Mouse (Mus musculus) forebrain, embryonic 16.5 days (tissue): ENCODE measurements at regions not wholly inside any gene's neighbourhood (a gene's known extent, or its start where the extent isn't known, plus 50 kb on each side); places are given as distances from the start of the nearest gene placed in this dataset.
"Not testable (repeated sequence)": the region's sequence is repeated elsewhere in the genome, so short reads cannot be mapped to it uniquely, and the experiment has no call there.

Source experiments
- ATAC-seq: fragments of 200-750 bp; cut with Nextera tagmentation; 2 replicates; pipeline ENCODE4 v1.8.0; 2017; ENCODE audit warnings: mild to moderate bottlenecking, moderate library complexity
- H3K27ac ChIP-seq: fragments of 300-500 bp; sonication (generic); 2 replicates; pipeline ENCODE4 v1.5.1; 2014; ENCODE audit warnings: low read length, control low read depth
- H3K27me3 ChIP-seq: fragments of 300-500 bp; sonication (generic); replicated peaks from 2 replicates; pipeline ENCODE4 v1.6.1; 2014; ENCODE audit warnings: low read length; ENCODE audit not compliant: control insufficient read depth, insufficient read depth
- H3K36me3 ChIP-seq: fragments of 300-500 bp; sonication (generic); 2 replicates; pipeline ENCODE4 v1.6.1; 2014; ENCODE audit not compliant: control insufficient read depth, insufficient read depth
- H3K4me1 ChIP-seq: fragments of 300-500 bp; sonication (generic); replicated peaks from 2 replicates; pipeline ENCODE4 v1.6.1; 2014; ENCODE audit warnings: low read length; ENCODE audit not compliant: control insufficient read depth, insufficient read depth
- H3K4me2 ChIP-seq: fragments of 300-500 bp; sonication (generic); 2 replicates; pipeline ENCODE4 v1.6.1; 2014; ENCODE audit warnings: mild to moderate bottlenecking, low read length, control low read depth
- H3K4me3 ChIP-seq: fragments of 300-500 bp; sonication (generic); replicated peaks from 2 replicates; pipeline ENCODE4 v1.5.1; 2014; ENCODE audit warnings: mild to moderate bottlenecking, low read length, control low read depth
- H3K9ac ChIP-seq: fragments of 300-500 bp; sonication (generic); replicated peaks from 2 replicates; pipeline ENCODE4 v1.6.1; 2014; ENCODE audit warnings: low read depth, low read length, control low read depth
- H3K9me3 ChIP-seq: fragments of 300-500 bp; sonication (generic); 2 replicates; pipeline ENCODE4 v1.6.1; 2016; ENCODE audit warnings: low read length; ENCODE audit not compliant: control insufficient read depth
- WGBS: fragments of 180-500 bp; shearing (Covaris S2); extraction: QIAGEN DNeasy Blood & Tissue Kit; methylation state at CpG from one replicate; pipeline ENCODE4 v1.1.7; 2014; 5-methylcytosine and 5-hydroxymethylcytosine counted together

DNA sequence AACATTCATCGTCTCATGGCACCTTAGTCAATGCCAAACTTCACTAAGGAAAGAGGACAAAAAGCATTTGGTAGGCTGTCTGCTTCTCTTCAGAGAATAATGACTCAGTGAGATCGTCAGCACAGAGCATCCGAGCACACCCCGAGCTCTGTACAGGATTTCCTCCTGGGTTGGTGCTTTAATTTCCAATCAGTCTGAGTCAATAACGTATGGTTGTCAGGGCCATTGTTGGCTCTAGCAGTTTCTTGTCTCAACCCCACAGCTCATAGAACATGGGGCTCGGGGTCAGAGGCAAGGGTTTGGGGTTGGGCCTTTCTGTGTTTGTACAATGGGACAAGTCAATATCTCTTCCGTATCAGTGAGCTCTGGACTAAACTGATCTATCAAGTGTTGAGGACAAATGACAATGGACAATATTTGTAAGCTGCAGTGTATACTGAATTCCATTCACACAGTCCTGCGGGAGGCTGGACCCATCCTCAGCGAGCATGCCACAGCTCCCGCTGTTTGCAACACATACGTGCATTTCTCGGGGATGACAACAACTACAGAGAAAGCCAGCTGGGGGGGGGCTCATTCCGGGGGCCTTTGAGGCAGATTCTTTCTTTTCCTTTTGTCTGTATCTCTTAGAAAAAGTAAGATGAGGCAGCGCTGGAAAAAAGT lies 116.8 kb upstream of the Cdk6 start:
- H3K4me2 ChIP-seq, H3K27me3 ChIP-seq, H3K9me3 ChIP-seq, H3K4me3 ChIP-seq, ATAC-seq, H3K27ac ChIP-seq, H3K9ac ChIP-seq, H3K36me3 ChIP-seq, H3K4me1 ChIP-seq: not testable (repeated sequence)
- WGBS, result 77% methylated on average over 14 of the region's 14 CpGs

DNA sequence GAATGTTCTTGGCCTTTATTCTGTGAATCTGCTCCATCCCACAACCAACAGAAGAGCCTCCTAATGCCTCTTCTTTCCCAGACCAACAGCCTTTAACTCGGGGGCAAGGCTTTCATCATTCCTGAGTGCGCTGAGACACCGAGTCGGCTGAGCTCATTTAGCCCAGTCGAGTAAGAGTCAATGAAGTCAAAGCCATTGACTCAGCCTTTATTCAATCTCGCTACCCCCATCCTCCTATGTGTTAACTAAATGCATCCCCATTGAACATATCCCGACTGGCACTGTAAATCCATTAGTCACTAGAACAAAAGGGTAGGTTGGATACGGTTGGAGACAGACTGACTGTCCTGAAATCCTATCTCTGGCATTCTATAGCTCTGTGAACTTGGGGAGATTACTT lies 115.9 kb upstream of the Cdk6 start:
- not testable (repeated sequence) for H3K27ac ChIP-seq, H3K4me2 ChIP-seq, H3K27me3 ChIP-seq, ATAC-seq, H3K36me3 ChIP-seq, H3K4me3 ChIP-seq, H3K9ac ChIP-seq, H3K4me1 ChIP-seq, H3K9me3 ChIP-seq
- WGBS, result 45% methylated on average over 8 of the region's 8 CpGs

GRCm38 (mm10) chr5:3244067-3244466 lies 97.2 kb upstream of the Cdk6 start:
- H3K27me3 ChIP-seq, ATAC-seq: not testable (repeated sequence)

DNA sequence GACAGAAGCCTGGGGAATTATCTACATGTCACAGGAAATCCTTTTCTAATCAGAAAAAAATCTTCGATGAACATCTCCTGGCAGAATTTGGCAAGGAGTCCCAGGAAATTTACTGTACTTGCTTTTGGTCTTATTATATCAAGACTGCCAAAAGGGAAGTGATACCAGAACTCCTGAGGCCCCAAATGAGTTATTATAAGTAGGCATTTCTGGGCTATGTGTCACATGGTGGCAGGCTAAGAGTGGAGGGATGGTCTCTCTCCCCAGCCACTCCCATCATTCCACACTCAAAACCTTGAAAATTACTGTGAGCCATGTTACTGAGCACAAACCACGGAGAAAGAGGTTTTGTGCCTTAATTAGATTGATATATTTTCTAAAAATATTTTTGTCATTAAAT lies 94.0 kb upstream of the Cdk6 start:
- no peak overlapping the region for H3K4me3 ChIP-seq
- no peak overlapping the region for H3K27ac ChIP-seq
- H3K9ac ChIP-seq, result no peak overlapping the region
- no peak for ATAC-seq
- H3K36me3 ChIP-seq, result no peaks in the 10 kb centered on the region
- no peak overlapping the region for H3K4me2 ChIP-seq
- H3K4me1 ChIP-seq, result no peaks in the 10 kb centered on the region
- WGBS, result 73% methylated on average over 2 of the region's 2 CpGs
- H3K27me3 ChIP-seq, result no peaks in the 10 kb centered on the region
- H3K9me3 ChIP-seq, result no peaks in the 10 kb centered on the region

More at GRCm38 (mm10) chr5:3244067-3244466, 97.2 kb upstream of the Cdk6 start:
- H3K4me1 ChIP-seq, H3K4me3 ChIP-seq, H3K9me3 ChIP-seq, H3K4me2 ChIP-seq, H3K27ac ChIP-seq, H3K36me3 ChIP-seq, H3K9ac ChIP-seq: not testable (repeated sequence)
- WGBS, result 73% methylated on average over 2 of the region's 2 CpGs

GRCm38 (mm10) chr5:3250273-3250672 lies 91.0 kb upstream of the Cdk6 start:
- Histone ChIP-seq H3K4me1 (no peaks in the 10 kb centered on the region), H3K27me3 (no peaks in the 10 kb centered on the region), H3K9ac (no peak overlapping the region), H3K4me3 (no peak overlapping the region), H3K9me3 (no peaks in the 10 kb centered on the region), H3K27ac (no peak overlapping the region), H3K36me3 (no peaks in the 10 kb centered on the region), H3K4me2 (no peak overlapping the region)
- ATAC-seq, result no peak
- WGBS, result 91% methylated on average over 2 of the region's 2 CpGs

- Histone ChIP-seq H3K9me3 (no peaks in the 10 kb centered on the region), H3K27ac (no peak overlapping the region), H3K4me2 (no peak overlapping the region), H3K36me3 (no peaks in the 10 kb centered on the region), H3K4me1 (no peaks in the 10 kb centered on the region), H3K9ac (no peak overlapping the region), H3K27me3 (no peaks in the 10 kb centered on the region), H3K4me3 (no peak overlapping the region)
- 85% methylated on average over 1 of the region's 1 CpGs for WGBS
- peak; percentile 36; the same call in 1 of the 2 replicates for ATAC-seq
These were observed 81.0 kb upstream of the Cdk6 start for GRCm38 (mm10) chr5:3260289-3260688.

DNA sequence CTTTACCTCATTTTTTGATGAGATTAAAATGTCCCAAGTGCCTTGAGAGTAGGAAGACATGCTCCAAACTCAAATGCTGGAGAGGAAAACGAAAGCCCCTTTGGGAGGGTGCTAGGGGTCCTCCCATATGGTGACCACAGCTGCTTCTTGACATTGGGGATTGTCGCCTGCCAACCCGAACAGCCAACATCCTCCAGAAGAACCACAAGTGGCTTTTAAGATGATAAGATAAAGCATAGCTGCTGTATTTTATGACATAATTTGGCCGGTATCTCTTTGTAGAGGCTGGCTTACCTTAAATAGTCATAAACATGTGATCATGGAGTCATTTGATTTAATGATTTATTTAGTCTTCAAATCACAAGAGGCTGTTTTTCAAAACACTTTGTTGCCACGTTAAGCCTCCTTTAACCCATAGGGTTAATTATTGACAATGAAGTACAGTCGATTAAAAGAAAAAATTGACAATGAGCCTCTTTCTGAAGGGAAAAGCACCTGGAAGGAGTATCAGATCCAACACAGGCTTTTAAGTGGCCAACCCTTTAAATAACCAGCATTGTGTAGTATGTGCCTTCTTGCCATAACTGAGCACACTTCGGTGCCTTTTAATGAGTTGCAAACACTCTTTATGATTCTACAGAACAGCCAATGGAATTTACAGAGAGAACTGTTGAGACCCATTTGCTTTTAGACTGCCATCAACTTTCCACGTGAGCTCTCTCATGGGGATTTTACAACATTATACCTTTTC lies 76.1 kb upstream of the Cdk6 start:
- H3K9ac ChIP-seq, ATAC-seq, H3K36me3 ChIP-seq, H3K27me3 ChIP-seq, H3K9me3 ChIP-seq, H3K4me1 ChIP-seq, H3K27ac ChIP-seq, H3K4me2 ChIP-seq, H3K4me3 ChIP-seq: not testable (repeated sequence)
- WGBS, result 83% methylated on average over 8 of the region's 8 CpGs

DNA sequence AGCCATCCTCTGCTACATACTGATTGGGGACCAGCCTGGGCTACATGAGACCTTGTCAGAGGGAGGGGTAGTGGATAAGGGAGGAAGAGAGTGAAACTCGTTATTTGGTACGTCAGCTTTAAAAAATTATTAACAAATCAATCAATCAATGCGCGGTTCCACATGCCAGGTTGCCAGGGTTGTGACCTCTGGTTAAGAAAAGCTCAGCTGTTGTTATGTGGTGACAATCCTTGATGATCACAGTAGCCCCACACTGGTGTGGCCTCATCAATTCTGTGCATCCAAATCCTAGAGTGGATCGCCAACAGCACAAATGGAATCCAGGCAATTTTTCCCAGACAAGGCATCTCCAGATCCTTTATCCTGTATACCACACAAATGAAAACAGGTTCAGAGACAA lies 74.3 kb upstream of the Cdk6 start:
- H3K9me3 ChIP-seq, result no peaks in the 10 kb centered on the region
- H3K4me2 ChIP-seq, result no peak overlapping the region
- H3K4me3 ChIP-seq, result no peak overlapping the region
- no peaks in the 10 kb centered on the region for H3K36me3 ChIP-seq
- WGBS, result 88% methylated on average over 5 of the region's 5 CpGs
- H3K4me1 ChIP-seq, result no peaks in the 10 kb centered on the region
- no peak overlapping the region for H3K9ac ChIP-seq
- no peaks in the 10 kb centered on the region for H3K27me3 ChIP-seq
- no peak overlapping the region for H3K27ac ChIP-seq
- no peak for ATAC-seq

GRCm38 (mm10) chr5:3269760-3270159 lies 71.5 kb upstream of the Cdk6 start:
- H3K27me3 ChIP-seq, result no peaks in the 10 kb centered on the region
- H3K9me3 ChIP-seq, result no peaks in the 10 kb centered on the region
- H3K9ac ChIP-seq, result no peak overlapping the region
- no peak overlapping the region for H3K4me3 ChIP-seq
- WGBS, result 84% methylated on average over 7 of the region's 7 CpGs
- no peak for ATAC-seq
- H3K36me3 ChIP-seq, result no peaks in the 10 kb centered on the region
- H3K4me2 ChIP-seq, result no peak overlapping the region
- H3K27ac ChIP-seq, result no peak overlapping the region
- no peaks in the 10 kb centered on the region for H3K4me1 ChIP-seq
